Mouse (Mus musculus) stomach, embryonic 14.5 days (tissue): ENCODE results near the gene Aqp8. TPM values are rescaled to one million over a fixed set of nuclear protein-coding genes. Genes with fewer than 3 reads are reported as not detected.

Source experiments
- ATAC-seq: fragments of 200-750 bp; cut with Nextera tagmentation; 2 replicates; pipeline ENCODE4 v1.8.0; 2017; ENCODE audit warnings: low read depth, moderate TSS enrichment; ENCODE audit not compliant: insufficient number of reproducible peaks, insufficient read depth, low FRiP score
- H3K27ac ChIP-seq: fragments of 300-500 bp; sonication (generic); 2 replicates; pipeline ENCODE4 v1.5.1; 2014; ENCODE audit warnings: mild to moderate bottlenecking, low read length, moderate library complexity, mixed read lengths
- H3K27me3 ChIP-seq: fragments of 300-500 bp; sonication (generic); 2 replicates; pipeline ENCODE4 v1.6.1; 2014; ENCODE audit warnings: low read length, control low read depth, mixed read lengths; ENCODE audit not compliant: control insufficient read depth, insufficient read depth
- H3K36me3 ChIP-seq: fragments of 300-500 bp; sonication (generic); 2 replicates; pipeline ENCODE4 v1.6.1; 2014; ENCODE audit warnings: mild to moderate bottlenecking, control low read depth, low read length, moderate library complexity, mixed read lengths; ENCODE audit not compliant: control insufficient read depth, insufficient read depth
- H3K4me1 ChIP-seq: fragments of 300-500 bp; sonication (generic); 2 replicates; pipeline ENCODE4 v1.6.1; 2014; ENCODE audit warnings: low read length, control low read depth, mixed read lengths; ENCODE audit not compliant: control insufficient read depth, insufficient read depth
- H3K4me2 ChIP-seq: fragments of 300-500 bp; sonication (generic); replicated peaks from 2 replicates; pipeline ENCODE4 v1.6.1; 2014; ENCODE audit warnings: low read depth, low read length, control low read depth
- H3K4me3 ChIP-seq: fragments of 300-500 bp; sonication (generic); 2 replicates; pipeline ENCODE4 v1.5.1; 2014; ENCODE audit warnings: low read depth, low read length, control low read depth
- H3K9ac ChIP-seq: fragments of 300-500 bp; sonication (generic); replicated peaks from 2 replicates; pipeline ENCODE4 v1.6.1; 2014; ENCODE audit warnings: low read depth, mild to moderate bottlenecking, control low read depth, low read length, moderate library complexity, mixed read lengths
- H3K9me3 ChIP-seq: fragments of 300-500 bp; sonication (generic); 2 replicates; pipeline ENCODE4 v1.6.1; 2016; ENCODE audit warnings: low read depth, low read length, control low read depth; ENCODE audit not compliant: control insufficient read depth
- WGBS: fragments of 180-500 bp; shearing (Covaris S2); extraction: QIAGEN DNeasy Blood & Tissue Kit; methylation state at CpG from one replicate; pipeline ENCODE4 v1.1.7; 2014; 5-methylcytosine and 5-hydroxymethylcytosine counted together
- polyA plus RNA-seq: library from polyadenylated mRNA; unstranded; fragments of >200 nt; fragmentation: Nextera tagmentation; extraction: Ambion mirVana; gene quantifications from 2 replicates; pipeline ENCODE4 v1.2.1, GENCODE M21; 2014

The Aqp8 gene
- polyA plus RNA-seq, 1 experiment from 2014 or later = not detected

DNA sequence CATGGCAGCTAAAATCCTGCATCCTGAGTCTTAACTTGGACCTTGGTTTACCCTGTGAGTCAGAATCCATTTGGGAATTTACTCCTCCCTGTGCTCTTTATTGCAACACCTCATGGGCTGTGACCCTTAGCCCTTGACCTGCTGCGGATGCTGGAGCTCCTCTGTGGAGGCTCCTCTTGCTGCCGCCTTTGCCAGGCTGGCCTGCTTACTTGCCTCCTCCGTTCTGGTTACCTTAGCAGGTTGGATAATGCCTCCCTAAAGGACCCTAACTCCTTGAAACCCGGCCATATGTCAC lies 31.7 kb upstream of the Aqp8 start:
- Histone ChIP-seq H3K27ac (no peak overlapping the region), H3K4me1 (no peaks in the 10 kb centered on the region), H3K27me3 (no peaks in the 10 kb centered on the region), H3K9me3 (no peaks in the 10 kb centered on the region), H3K9ac (no peak overlapping the region), H3K4me3 (no peak overlapping the region), H3K36me3 (peaks cover 7% of the 10 kb centered on the region; the same call in 1 of the 2 replicates), H3K4me2 (no peak overlapping the region)
- ATAC-seq = no peak
- WGBS = 73% methylated on average over 4 of the region's 4 CpGs

DNA sequence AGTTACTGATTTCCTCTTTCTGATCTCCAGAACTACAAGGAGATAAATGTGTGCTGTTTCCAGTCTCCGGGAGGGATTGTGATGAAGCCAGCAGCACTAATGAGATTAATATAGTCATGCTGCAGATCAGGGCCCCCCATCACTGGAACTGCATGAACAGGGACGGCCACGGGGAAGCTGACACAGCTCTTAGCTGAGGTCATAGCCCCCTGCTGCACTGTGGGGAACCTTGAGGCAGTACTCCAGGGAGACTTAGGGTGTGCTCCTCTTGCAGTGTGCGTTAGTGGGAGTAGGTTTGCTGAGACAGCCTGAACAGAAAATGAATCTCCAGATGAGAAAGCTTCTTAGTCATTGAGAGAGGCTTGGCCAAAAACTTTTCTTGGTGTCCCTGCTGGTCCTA lies 30.9 kb upstream of the Aqp8 start:
- Histone ChIP-seq H3K9ac (no peak overlapping the region), H3K4me2 (no peak overlapping the region), H3K9me3 (no peaks in the 10 kb centered on the region), H3K36me3 (peaks cover 7% of the 10 kb centered on the region; the same call in 1 of the 2 replicates), H3K27ac (no peak overlapping the region), H3K27me3 (no peaks in the 10 kb centered on the region), H3K4me1 (no peaks in the 10 kb centered on the region), H3K4me3 (no peak overlapping the region)
- WGBS = 72% methylated on average over 4 of the region's 4 CpGs
- no peak for ATAC-seq

DNA sequence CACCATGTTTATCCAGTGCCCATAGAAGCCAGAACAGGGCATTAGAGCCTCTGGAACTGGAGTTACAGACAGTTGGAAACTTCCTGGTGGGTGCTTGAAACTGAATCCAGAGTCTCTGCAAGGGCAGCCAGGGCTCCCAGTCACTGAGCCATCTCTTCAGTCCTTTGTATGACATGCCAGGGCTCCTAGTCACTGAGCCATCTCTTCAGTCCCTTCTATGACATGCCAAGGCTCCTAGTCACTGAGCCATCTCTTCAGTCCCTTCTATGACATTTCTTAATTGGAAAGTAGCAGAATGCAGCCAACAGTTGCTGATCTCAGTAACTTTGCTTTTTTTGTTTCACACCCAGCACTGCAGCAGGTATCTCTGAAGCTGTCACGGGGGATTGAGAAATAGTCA lies 20.0 kb upstream of the Aqp8 start:
- no peaks in the 10 kb centered on the region for H3K9me3 ChIP-seq
- ATAC-seq = no peak
- WGBS = 63% methylated on average over 1 of the region's 1 CpGs
- H3K27me3 ChIP-seq = no peaks in the 10 kb centered on the region
- no peak overlapping the region for H3K9ac ChIP-seq
- H3K4me1 ChIP-seq = no peaks in the 10 kb centered on the region
- H3K36me3 ChIP-seq = no peaks in the 10 kb centered on the region
- H3K27ac ChIP-seq = no peak overlapping the region
- H3K4me3 ChIP-seq = no peak overlapping the region
- no peak overlapping the region for H3K4me2 ChIP-seq

DNA sequence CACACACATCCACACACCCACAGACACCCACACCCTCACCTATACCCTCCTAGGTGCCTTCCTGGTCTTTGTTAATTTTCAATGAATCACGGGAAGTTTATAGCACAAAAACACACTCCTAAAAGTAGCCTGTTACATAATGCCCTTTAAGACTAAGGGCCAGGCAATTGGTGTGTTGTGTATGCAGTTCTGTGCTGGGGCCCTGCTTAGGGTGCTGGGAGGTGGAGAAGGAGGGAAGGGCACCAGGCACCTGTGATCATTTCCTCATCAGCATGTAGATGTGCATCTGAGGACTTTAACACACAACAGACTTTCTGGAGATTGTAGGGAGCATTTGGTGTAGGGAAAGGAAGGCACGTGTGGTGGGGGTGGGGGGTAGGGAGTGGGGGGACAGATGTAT lies 13.3 kb upstream of the Aqp8 start:
- Histone ChIP-seq H3K4me2 (no peak overlapping the region), H3K4me1 (no peaks in the 10 kb centered on the region)

DNA sequence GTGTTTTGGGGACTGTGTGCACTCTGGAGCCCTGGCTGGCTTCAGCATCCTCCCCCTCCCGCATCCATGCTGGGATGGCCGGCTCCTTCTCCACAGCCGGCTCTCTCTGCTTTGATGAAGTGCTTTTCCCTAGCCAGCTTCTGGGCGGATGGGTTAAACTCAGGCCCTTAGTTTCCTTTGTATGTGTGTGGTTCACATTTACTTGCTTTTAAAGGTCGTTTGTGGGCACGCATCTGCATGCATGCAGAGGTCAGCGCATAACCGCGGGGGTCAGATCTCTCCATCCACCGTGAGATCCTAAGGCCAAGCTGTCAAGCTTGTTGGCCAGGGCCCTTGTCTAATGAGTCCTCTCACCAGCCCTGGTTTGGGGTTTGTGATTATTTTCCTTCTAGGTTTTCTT lies 12.4 kb upstream of the Aqp8 start:
- WGBS = 63% methylated on average over 10 of the region's 10 CpGs
- no peak for ATAC-seq
- no peaks in the 10 kb centered on the region for H3K27me3 ChIP-seq

More for the DNA sequence above, 13.3 kb upstream of the Aqp8 start:
- WGBS = 91% methylated on average over 2 of the region's 2 CpGs
- Histone ChIP-seq H3K27ac (no peak overlapping the region), H3K27me3 (no peaks in the 10 kb centered on the region), H3K36me3 (no peaks in the 10 kb centered on the region), H3K9me3 (no peaks in the 10 kb centered on the region), H3K9ac (no peak overlapping the region), H3K4me3 (no peak overlapping the region)
- no peak for ATAC-seq

DNA sequence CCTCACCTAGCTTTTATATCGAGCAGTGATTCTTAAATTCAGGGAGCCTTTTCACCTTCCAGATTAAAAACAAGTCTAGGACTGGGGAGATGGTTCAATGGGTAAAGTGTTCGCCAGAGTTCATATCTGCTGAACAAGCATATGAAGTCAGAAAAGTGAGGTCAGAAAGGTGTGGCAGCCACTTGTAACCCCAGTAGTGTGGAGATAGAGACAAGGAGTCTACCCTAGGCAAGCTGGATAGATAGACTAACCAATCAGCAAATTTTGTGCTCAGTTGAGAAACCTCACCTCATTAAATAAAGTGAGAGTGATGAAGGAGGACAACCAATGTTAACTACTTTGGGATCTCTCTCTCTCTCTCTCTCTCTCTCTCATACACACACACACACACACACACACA lies 11.6 kb upstream of the Aqp8 start:
- no peak overlapping the region for H3K4me3 ChIP-seq
- H3K9me3 ChIP-seq = no peaks in the 10 kb centered on the region
- H3K4me1 ChIP-seq = no peaks in the 10 kb centered on the region
- no peak overlapping the region for H3K27ac ChIP-seq
- no peak overlapping the region for H3K4me2 ChIP-seq
- WGBS = 89% methylated on average over 2 of the region's 2 CpGs
- ATAC-seq = no peak
- H3K9ac ChIP-seq = no peak overlapping the region
- no peaks in the 10 kb centered on the region for H3K36me3 ChIP-seq
- no peaks in the 10 kb centered on the region for H3K27me3 ChIP-seq

More for the DNA sequence above, 12.4 kb upstream of the Aqp8 start:
- H3K9ac ChIP-seq = no peak overlapping the region
- no peaks in the 10 kb centered on the region for H3K9me3 ChIP-seq
- no peak overlapping the region for H3K4me2 ChIP-seq
- no peak overlapping the region for H3K27ac ChIP-seq
- no peaks in the 10 kb centered on the region for H3K4me1 ChIP-seq
- no peaks in the 10 kb centered on the region for H3K36me3 ChIP-seq
- no peak overlapping the region for H3K4me3 ChIP-seq

DNA sequence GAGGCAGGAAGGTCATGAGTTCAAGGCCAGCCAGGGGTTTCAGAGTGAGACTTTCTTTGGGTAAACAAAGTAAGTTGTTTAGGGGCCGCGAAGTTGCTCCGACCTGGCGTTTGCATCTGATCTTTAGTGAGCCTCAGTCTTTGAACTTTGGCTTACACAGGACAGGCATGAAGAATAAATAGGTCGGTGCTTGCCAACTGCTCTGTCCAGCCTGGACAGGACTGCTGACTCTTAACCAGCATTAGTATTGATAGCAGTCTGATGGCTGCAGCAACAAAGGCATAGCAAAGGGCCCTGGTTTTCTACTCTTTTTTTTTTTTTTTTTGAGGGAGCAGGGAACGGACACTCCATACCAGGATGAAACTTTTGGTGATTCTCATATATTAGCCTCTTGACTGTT lies 9.5 kb upstream of the Aqp8 start:
- no peak overlapping the region for H3K9ac ChIP-seq
- WGBS = 39% methylated on average over 6 of the region's 6 CpGs
- H3K27ac ChIP-seq = no peak overlapping the region
- no peaks in the 10 kb centered on the region for H3K9me3 ChIP-seq
- no peak for ATAC-seq
- H3K27me3 ChIP-seq = no peaks in the 10 kb centered on the region
- H3K4me1 ChIP-seq = no peaks in the 10 kb centered on the region
- no peaks in the 10 kb centered on the region for H3K36me3 ChIP-seq
- no peak overlapping the region for H3K4me3 ChIP-seq
- no peak overlapping the region for H3K4me2 ChIP-seq

DNA sequence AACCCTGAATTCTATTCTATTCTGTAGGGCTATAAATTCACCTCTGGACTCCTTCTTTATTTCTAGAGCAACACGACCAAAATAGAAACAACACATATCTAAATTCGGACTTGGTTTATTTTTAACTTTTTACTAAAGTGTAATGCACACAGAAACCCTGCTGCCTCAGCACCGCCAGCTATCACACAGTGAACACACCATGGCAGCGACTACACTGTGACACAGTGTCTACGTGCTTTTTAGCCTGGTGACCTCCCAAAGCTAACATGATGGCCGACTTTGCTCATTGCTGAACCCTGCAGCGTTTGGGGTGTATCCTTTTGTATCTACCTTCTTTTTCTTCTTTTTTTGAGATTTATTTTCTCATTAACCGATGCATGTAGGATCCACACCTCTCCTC lies 9.0 kb upstream of the Aqp8 start:
- Histone ChIP-seq H3K4me2 (no peak overlapping the region), H3K4me3 (no peak overlapping the region), H3K27ac (no peak overlapping the region), H3K9ac (no peak overlapping the region), H3K27me3 (no peaks in the 10 kb centered on the region), H3K4me1 (no peaks in the 10 kb centered on the region), H3K9me3 (no peaks in the 10 kb centered on the region), H3K36me3 (no peaks in the 10 kb centered on the region)
- 76% methylated on average over 8 of the region's 8 CpGs for WGBS
- no peak for ATAC-seq

DNA sequence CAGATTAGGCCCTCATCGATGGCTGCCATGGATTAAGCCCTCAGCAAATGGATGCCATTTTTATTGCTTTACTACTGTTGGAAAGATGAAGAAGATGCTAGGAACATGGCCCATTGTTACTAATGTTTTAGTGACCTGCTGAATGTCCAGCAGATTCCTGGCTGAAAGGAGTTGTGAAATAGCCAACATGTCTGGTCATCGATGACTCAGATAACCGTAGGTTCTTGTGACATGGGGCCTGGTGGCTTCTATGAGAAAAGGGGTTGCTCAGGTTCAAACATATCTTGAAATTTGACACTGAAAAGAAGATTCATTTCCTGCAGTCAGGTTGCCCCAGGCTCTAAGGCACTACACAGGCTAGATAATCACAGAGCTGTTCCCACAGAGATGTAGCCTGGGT lies 7.0 kb upstream of the Aqp8 start:
- 93% methylated on average over 3 of the region's 3 CpGs for WGBS
- H3K36me3 ChIP-seq = no peaks in the 10 kb centered on the region
- H3K27ac ChIP-seq = no peak overlapping the region
- no peak overlapping the region for H3K4me3 ChIP-seq
- H3K4me2 ChIP-seq = no peak overlapping the region
- no peaks in the 10 kb centered on the region for H3K4me1 ChIP-seq
- no peaks in the 10 kb centered on the region for H3K27me3 ChIP-seq
- no peak overlapping the region for H3K9ac ChIP-seq
- ATAC-seq = no peak
- H3K9me3 ChIP-seq = no peaks in the 10 kb centered on the region
